Mouse (Mus musculus): ENCODE measurements around the gene Rab6b.

Gene Rab6b

GRCm38 (mm10) chr9:103111621-103112470, at the start of gene Rab6b:
Gene Rab6b (plus strand): TSS chr9:103111787.
- no peak for DNase-seq (ENCODE audit: low spot score in 2 of 2)

DNA sequence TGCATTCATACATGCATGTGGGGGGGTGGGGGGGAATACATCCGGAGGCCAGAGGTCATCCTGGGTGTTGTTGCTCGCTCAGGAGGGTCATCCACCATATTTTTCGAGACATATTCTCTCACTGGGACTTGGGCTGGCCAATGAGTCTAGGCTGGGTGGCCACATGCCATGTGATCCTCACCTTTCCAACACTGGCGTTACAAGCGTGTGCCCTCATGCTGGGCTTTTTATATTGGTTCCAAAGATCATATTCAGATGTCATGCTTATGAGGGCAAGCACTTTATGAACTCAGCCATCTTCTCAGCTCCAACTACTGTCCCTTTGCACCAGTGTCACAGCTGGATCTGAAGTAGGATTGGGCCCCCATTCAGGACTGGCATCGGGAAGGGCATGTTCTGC, 48.0 kb upstream of the Rab6b start:
- DNase-seq (ENCODE audit: low spot score in 2 of 2), result no peak

GRCm38 (mm10) chr9:103066845-103067244, 44.7 kb upstream of the Rab6b start:
- no peak for DNase-seq (ENCODE audit: low spot score in 2 of 2)

DNA sequence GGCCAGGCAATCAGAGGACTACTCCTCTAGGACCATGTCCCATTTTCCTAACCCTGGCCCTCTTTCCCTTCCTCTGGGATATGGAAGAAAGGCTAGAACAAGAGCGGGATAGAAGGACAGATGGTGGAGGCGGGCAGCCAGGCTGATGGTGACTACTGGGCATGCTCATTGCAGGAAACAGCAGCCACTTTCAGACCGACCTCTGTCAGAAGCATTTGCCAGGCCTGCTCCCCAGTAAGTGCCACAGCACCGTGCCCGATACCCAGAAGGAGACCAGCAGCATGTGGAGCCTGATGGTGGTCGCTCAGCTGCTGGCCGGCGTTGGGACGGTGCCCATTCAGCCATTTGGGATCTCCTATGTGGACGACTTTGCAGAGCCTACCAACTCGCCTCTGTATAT, 43.9 kb upstream of the Rab6b start:
- DNase-seq (ENCODE audit: low spot score in 2 of 2), result no peak

- DNase-seq (ENCODE audit: low spot score in 2 of 2), result no peak
Observed at GRCm38 (mm10) chr9:103068769-103069168, 42.8 kb upstream of the Rab6b start.

DNA sequence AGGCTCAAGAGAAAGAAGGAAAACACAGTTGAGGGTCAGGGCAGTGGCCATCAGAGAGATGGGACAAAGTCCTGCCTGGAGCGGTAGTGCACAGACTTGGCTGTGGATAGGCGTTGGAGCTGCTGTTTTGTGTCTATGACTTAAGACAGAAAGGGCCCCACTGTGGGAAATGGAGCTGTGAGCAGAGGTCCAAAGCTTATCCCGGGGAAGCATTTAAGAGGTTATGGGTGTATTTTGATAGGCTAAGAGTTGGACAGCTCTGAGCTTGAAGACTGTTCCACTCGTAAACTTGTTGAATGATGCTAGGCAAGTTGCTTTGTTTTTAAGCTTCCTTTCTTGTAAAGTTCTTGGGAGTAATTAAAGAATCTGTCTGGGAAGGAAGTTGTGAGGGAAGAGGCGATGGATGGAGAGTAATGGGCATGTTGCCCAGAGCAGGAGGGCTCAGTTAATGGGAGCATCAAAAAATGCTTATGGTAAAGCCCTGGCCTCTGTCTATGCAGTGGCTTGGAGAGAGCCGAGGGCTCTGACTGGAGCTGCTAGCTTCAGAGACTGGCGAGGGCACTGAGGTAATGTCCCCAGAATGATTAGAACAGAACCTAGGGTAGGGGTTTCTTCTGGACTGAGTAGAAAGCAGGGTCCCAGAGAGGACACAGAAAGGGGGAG, 39.9 kb upstream of the Rab6b start:
- DNase-seq (ENCODE audit: low spot score in 2 of 2), result no peak

DNA sequence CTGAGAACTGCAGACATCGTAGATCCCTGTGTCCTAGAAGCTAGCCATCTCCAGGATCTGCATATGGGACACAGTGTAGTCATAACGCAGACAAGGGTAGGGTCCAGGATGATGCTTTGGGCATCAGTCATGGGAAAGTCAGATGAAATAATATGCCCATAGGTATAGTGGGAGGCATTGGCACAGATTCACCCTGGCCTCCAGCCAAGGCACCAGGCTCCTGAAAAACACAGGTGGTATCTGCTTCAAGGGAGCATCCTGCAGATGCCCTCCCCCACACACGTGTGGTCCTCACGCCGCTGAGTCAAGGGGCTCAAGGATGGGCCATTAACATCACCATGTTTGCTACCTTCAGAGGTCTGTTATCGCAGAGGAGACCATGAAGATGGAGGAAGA, 39.4 kb upstream of the Rab6b start:
- no peak for DNase-seq (ENCODE audit: low spot score in 2 of 2)

DNA sequence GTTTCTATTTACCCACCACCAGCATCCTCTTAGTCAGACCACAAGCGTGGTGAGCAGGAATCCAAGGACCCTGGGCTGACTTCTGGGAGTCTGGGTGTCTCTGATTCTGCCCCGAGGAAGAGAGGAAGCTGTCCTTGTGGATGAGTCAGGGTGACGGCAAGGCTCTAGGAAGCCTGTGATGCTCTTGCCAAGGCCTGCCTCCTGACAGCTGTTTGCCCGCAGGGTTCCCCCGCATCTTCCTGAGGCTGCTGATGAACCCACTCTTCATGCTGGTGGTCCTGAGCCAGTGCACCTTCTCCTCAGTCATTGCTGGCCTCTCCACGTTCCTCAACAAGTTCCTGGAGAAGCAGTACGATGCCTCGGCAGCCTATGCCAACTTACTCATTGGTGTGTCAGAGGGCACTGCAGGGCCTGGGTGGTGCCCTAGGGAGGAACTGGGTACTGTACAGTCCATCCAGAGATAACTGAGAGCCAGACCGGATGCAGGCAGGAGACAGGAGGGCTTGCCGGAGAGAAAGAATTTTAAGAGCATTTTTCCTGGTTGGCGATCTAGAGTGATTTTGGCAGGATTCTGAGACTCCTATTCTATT, 38.6 kb upstream of the Rab6b start:
- DNase-seq (ENCODE audit: low spot score in 2 of 2), result no peak

DNA sequence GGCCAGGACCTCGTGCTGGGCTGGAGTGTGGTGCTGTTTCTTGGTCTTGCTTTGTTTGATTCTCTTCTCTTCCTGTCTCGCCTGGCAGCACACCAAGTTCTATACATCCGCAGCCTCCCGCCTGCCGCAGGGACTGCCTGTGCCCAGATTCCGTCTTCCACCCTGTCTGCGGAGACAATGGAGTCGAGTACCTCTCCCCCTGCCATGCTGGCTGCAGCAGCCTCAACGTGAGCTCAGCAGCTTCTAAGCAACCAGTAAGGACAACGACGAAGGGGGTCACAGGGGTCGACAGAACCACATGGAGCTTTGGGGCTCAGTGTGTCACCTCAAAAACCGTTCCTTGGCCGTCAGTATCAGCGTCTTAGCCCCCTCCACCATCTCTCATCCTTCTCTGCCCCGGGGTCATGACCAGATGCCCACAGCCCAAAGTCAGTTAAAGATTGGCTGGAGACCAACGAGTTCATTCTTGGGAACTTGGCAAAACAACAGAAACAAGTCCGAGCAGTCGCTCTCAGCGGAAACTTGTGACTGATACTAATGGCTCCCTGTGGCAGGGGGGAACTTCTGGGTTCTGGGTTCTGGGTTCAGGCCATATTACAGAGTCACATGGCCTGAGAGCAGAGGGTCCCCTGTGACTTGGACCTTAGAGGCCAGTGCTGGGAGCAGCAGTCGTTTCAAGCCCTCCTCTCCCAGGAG, 34.6 kb upstream of the Rab6b start:
- no peak for DNase-seq (ENCODE audit: low spot score in 2 of 2)

DNA sequence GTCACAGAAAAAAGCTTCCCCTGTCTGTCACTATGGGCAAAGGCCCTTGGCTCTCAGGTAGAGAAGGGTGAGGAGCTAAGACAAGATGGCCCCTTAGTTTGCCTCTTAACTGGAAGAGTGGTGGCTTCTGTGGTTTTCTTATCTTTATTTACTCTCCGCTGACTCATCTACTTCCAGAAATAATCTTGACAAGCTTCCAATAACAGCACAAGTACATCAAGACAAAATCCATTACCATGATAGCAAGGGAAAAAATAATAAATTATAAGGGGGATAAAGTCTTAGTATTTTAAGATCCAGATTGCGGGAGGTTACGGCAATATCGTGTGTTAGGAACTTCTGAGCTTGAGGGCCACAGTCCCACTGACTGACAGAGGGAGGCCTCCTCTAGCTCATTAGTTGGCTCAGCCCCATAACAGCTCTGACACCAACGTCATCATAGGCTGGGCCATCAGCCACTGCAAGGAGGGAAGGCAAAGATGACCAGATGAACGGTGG, 33.3 kb upstream of the Rab6b start:
- no peak for DNase-seq (ENCODE audit: low spot score in 2 of 2)

- DNase-seq (ENCODE audit: low spot score in 2 of 2), result no peak
Observed at GRCm38 (mm10) chr9:103080211-103080610, 31.4 kb upstream of the Rab6b start.

DNA sequence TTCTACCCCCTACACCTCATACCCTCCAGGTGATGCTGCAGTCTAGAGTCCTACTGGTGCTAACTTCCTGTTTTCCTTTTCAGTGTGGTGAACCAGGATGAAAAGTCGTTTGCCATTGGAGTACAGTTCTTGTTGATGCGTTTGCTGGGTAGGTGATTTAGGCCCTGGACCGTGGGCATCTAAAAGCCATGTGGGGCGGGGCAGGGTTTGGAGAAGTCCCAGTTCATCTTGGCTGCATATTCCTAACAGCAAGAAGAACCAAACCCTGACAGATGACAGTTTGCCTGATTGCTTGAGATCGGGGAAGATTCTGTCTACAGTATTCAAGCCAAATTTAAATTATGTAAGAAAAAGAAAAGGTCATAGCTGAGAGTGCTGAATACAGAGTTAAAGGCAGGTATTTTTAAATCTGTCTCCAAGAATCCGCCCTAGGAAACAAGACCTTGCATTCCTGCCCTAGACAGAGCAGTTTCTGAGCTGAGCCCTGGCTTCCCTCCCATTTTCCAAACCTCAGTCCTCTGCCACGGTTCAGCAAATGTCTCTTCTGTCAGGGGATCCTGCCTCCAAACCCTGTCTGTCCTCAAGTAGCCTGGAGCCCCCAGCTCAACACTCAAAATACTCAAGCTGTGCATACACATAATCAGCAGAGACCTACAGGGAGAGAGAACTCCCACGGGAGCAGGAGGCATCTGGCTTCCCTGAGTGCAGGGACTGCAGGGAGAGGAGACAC, 29.2 kb upstream of the Rab6b start:
- DNase-seq (ENCODE audit: low spot score in 2 of 2), result no peak

DNA sequence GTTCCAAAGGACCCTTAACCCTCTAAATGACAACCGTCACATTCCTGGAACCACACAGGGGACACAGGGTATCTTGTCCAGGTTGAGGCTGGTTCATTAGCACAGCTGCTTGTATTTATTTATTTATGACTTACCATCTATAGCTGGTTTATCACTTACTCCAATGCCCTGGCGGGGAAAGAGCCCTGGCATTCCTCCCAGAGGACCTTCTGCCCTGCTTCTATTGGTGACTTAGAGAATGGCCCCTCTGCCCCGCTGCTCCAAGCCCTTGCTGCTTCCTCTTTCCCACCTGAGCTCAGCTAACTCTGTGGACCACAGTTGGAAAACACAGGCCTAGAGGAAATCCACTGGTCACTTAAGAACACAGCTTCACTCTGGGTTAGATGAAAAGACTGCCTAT, 28.2 kb upstream of the Rab6b start:
- DNase-seq (ENCODE audit: low spot score in 2 of 2), result no peak

DNA sequence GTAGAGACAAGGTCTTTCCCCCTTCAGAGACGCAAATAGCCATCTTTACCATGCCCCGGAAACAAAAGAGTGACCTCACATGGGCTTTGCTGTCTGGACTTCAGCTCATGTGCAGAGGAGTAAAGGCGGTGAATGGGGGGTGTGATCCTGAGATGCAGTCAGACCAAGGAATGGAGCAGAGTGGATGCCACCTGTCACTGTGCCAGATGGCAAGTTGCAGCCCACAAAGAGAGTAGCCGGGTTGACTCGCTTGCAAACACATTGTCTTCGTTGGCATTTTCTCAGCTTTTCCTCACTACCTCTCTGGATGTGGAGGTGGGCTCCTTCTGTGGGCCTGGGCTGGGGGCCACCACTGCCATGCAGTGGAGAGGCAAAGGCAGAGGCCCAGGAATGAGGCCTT, 24.9 kb upstream of the Rab6b start:
- DNase-seq (ENCODE audit: low spot score in 2 of 2), result no peak

DNA sequence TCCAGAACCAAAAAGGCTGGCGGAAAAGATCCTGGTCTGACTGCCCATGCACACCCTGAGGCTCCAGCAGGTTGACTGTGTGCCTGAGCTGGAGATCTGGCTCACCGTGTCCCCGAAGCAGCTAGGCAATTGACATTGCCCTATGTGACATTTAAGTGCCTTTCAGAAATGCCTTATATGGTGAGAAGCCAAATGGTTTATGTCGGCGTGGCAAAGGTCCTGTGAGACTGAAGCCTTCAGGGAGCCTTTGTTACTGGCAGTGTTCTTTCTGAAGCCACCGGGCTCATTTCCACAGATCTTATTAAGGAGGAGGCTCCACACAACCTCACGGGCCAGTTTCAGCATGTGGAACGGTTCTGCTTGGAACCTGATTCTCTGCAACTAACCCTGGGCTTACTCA, 24.3 kb upstream of the Rab6b start:
- no peak for DNase-seq (ENCODE audit: low spot score in 2 of 2)

GRCm38 (mm10) chr9:103088661-103089060, 22.9 kb upstream of the Rab6b start:
- DNase-seq (ENCODE audit: low spot score in 2 of 2), result no peak

GRCm38 (mm10) chr9:103090116-103090875, 21.3 kb upstream of the Rab6b start:
- DNase-seq (ENCODE audit: low spot score in 2 of 2), result no peak

- no peak for DNase-seq (ENCODE audit: low spot score in 2 of 2)
Observed at GRCm38 (mm10) chr9:103091039-103091883, 20.3 kb upstream of the Rab6b start.

- peak; percentile 29 to 48 for DNase-seq (ENCODE audit: low spot score in 2 of 2)
Observed at GRCm38 (mm10) chr9:103092248-103092647, 19.3 kb upstream of the Rab6b start.

DNA sequence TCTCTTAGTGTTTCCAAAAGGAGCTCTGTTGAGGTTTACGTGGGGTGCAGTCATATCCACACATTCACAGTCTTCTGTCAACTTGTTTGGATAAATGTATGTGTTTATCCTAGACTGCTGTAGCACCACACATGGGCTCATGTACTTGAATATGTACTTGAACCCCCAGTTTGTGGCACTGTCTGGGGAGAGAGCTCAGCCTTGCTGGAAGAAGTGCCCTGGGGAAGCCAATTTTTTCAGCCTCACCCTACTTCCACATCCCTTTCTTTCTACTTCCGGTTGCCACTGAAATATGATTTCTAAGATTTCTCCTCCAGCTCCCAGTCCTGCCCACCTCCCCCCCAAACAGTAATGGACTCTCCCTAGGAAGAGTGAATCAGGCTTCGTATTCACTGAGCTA, 17.9 kb upstream of the Rab6b start:
- DNase-seq (ENCODE audit: low spot score in 2 of 2), result no peak
